ENCODE assay signal across 8 mouse cellular contexts in the genomic region with DNA sequence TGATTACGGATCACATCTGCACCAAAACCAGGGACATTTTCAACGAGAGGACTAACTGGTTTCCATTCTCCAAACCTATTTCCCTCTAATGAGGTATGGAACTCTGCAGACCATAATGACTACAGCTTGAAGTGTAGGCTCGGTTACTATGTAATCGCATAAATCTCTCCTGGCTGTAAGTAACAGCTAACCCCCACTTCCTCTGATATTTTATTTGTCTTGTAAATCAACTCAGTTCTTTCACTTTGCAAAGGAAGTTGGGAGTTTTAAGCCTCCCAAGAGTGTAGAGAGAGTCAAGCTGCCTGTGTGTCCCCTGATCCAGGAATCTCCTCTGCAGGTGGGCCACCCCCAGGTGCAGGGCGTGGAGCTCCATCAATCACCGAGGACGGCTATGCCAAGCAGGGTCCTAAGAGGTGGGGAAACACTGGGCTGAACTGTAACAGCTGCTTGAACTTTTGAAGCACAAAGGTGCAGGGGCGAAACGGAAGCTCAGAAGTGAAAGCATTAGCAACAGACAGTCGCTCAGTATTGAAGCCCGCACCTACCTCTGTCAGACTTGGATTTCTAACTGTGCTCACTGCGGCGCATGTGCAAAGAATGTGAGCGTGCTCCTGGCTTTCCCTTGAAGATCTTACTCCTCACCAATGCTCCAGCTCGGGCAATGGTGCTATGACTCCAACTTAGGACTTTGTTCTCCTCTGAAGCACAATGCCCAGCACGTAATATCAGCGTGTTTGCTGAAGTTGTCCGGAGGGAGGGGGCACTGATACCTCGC.
DNase-seq lines count a peak whose midpoint lies in the region; ATAC-seq and TF ChIP-seq lines count a peak whose summit lies in the region.

No protein-coding gene starts in this region.

- H3K9me3 ChIP-seq in forebrain, embryonic 15.5 days, result no peaks in the 10 kb centered on the region
- H3K9me3 ChIP-seq in kidney, embryonic 14.5 days (ENCODE audit: control insufficient read depth, low read length), result no peaks in the 10 kb centered on the region

- 68% methylated on average over 19 of the region's 19 CpGs for WGBS in forebrain, embryonic 15.5 days
- whole genome bisulfite sequencing in kidney, embryonic 14.5 days, result 11% methylated on average over 19 of the region's 19 CpGs

- peaks cover 12% of the 10 kb centered on the region for H3K4me1 ChIP-seq in testis, adult 2 months (ENCODE audit: control insufficient read depth, insufficient read depth, low read length)
- H3K4me1 ChIP-seq in forebrain, embryonic 15.5 days, result 0 out of 2 replicates have a peak, but pooled peaks cover 2% of the 10 kb centered on the region
- peaks cover 14% of the 10 kb centered on the region for H3K4me1 ChIP-seq in kidney, embryonic 14.5 days (ENCODE audit: control insufficient read depth, insufficient read depth, low read length)

- H3K36me3 ChIP-seq in testis, adult 2 months (ENCODE audit: control insufficient read depth, insufficient read depth, low read length), result no peaks in the 10 kb centered on the region
- no peaks in the 10 kb centered on the region for H3K36me3 ChIP-seq in forebrain, embryonic 15.5 days
- no peaks in the 10 kb centered on the region for H3K36me3 ChIP-seq in kidney, embryonic 14.5 days (ENCODE audit: control insufficient read depth, insufficient read depth, low read length)

- DNase-seq in testis, postnatal 10 days (ENCODE audit: low spot score), result no peak
- peak; percentile 60 for DNase-seq in mesoderm, embryonic 11.5 days (ENCODE audit: low read depth, low spot score)
- DNase-seq in thymus, postnatal 36 days, result peak; percentile 37 to 38
- no peak for DNase-seq in gastrocnemius, postnatal 10 days
- DNase-seq in left cerebral cortex, adult 18-20 months (ENCODE audit: low spot score in 2 of 2), result no peak

- H3K4me3 ChIP-seq in testis, adult 2 months (ENCODE audit: control insufficient read depth, low read depth, low read length), result peak overlapping the region; percentile 36
- H3K4me3 ChIP-seq in forebrain, embryonic 15.5 days, result peak overlapping the region; percentile 19
- peak overlapping the region; percentile 22 for H3K4me3 ChIP-seq in kidney, embryonic 14.5 days (ENCODE audit: low read length)

- no peak overlapping the region for H3K9ac ChIP-seq in forebrain, embryonic 15.5 days (replicated peaks)
- H3K9ac ChIP-seq in kidney, embryonic 14.5 days (ENCODE audit: low read depth, low read length), result peak overlapping the region; percentile 46; the same call in 1 of the 2 replicates

- no peaks in the 10 kb centered on the region for H3K27me3 ChIP-seq in testis, adult 2 months (ENCODE audit: control insufficient read depth, insufficient read depth, low read length)
- H3K27me3 ChIP-seq in forebrain, embryonic 15.5 days, result no peaks in the 10 kb centered on the region
- no peaks in the 10 kb centered on the region for H3K27me3 ChIP-seq in kidney, embryonic 14.5 days (ENCODE audit: control insufficient read depth, insufficient read depth, low read length)

- no peak for TF ChIP-seq POLR2A in testis, adult 2 months (IDR thresholded peaks at IDR 0.05; ENCODE audit: control insufficient read depth, low read depth, low read length)

- H3K27ac ChIP-seq in testis, adult 2 months (ENCODE audit: control insufficient read depth, insufficient read depth, low read depth, low read length), result no peak overlapping the region
- no peak overlapping the region for H3K27ac ChIP-seq in forebrain, embryonic 15.5 days (replicated peaks)
- H3K27ac ChIP-seq in kidney, embryonic 14.5 days (ENCODE audit: low read depth, low read length), result peak overlapping the region; percentile 86

- peak overlapping the region; percentile 40 for H3K4me2 ChIP-seq in forebrain, embryonic 15.5 days (replicated peaks)
- peak overlapping the region; percentile 52 for H3K4me2 ChIP-seq in kidney, embryonic 14.5 days (replicated peaks; ENCODE audit: low read depth, low read length)

- 0 out of 2 replicates have a peak, but pooled peaks have one; percentile 21 for ATAC-seq in forebrain, embryonic 15.5 days (replicated peaks)
- ATAC-seq in kidney, embryonic 14.5 days (ENCODE audit: low FRiP score, low TSS enrichment), result peak; percentile 91

- no peak for TF ChIP-seq CTCF in testis, adult 2 months (IDR thresholded peaks at IDR 0.05; ENCODE audit: control insufficient read depth, insufficient read depth, insufficient replicate concordance, low read depth, low read length)

Comparison
In these comparisons a context has a peak if more than half of its experiments do, and no peak if none do; other contexts are left out.
1. DNase-seq: peak in mesoderm, embryonic 11.5 days (single experiment) and thymus, postnatal 36 days (2 of 2); none in testis, postnatal 10 days (single experiment), gastrocnemius, postnatal 10 days (single experiment) and left cerebral cortex, adult 18-20 months (0 of 2).
2. Peak in every context shown above with its lines, with median percentiles within 50 percentile points of each other: H3K4me3 ChIP-seq.